Mouse (Mus musculus): ENCODE data around the gene Hfe2.

DNA sequence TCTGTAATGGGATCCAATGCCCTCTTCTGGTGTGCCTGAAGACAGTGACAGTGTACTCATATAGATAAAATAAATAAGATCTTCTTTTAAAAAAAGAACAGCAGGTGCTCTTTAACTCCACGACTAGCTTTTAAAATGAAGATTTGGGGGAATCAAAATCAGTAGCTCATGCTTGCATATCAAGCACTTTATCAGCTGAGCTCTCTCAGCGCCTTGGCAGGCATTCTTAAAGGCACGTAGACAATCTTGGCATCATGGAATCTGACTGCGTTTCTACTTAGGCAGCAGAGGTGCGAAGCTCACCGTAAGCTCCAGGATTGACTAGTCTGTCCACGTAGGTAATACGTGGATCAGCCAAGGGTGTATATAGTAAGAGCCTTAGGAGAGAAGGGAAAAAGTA, 17.6 kb downstream of the Hfe2 start:
- TF ChIP-seq CTCF (IDR thresholded peaks at IDR 0.05; ENCODE audit: low read depth) (no peak), EP300 (IDR thresholded peaks at IDR 0.05; ENCODE audit: low read depth) (no peak)

Data from liver, embryonic 14.5 days (tissue).